8 mouse cellular contexts compared by ENCODE assay signal in genomic region chr7:93093371-93094058, GRCm38 (mm10). TPM values are rescaled to one million over a fixed set of nuclear protein-coding genes. Genes with fewer than 3 reads are reported as not detected.
DNase-seq lines count a peak whose midpoint lies in the region; ATAC-seq and TF ChIP-seq lines count a peak whose summit lies in the region.

No protein-coding gene starts in this region.

- intact Hi-C loops in left cerebral cortex, postnatal 25 days (cut with DNase I): no loop called here

- H3K36me3 ChIP-seq in embryonic facial prominence, embryonic 13.5 days: no peaks in the 10 kb centered on the region
- no peaks in the 10 kb centered on the region for H3K36me3 ChIP-seq in kidney, adult 2 months (ENCODE audit: control insufficient read depth, insufficient read depth, low read length)
- H3K36me3 ChIP-seq in megakaryocyte, embryonic 14.5 days (replicated peaks; ENCODE audit: low read length): no peaks in the 10 kb centered on the region

- peak; percentile 87 to 88 for DNase-seq in heart, adult 18-20 months
- DNase-seq in kidney, adult 2 months: peak; percentile 66
- peak; percentile 60 to 79 for DNase-seq in left cerebral cortex, postnatal 25 days (ENCODE audit: low spot score in 2 of 2)
- DNase-seq in right cerebral cortex, postnatal 14 days: peak; percentile 69
- DNase-seq in T-cell, adult 2 months (ENCODE audit: low spot score): no peak

- H3K27ac ChIP-seq in embryonic facial prominence, embryonic 13.5 days: peak overlapping the region; percentile 74
- H3K27ac ChIP-seq in kidney, adult 2 months (ENCODE audit: insufficient read depth, low read depth, low read length): no peak overlapping the region

- H3K27me3 ChIP-seq in embryonic facial prominence, embryonic 13.5 days: no peaks in the 10 kb centered on the region
- no peaks in the 10 kb centered on the region for H3K27me3 ChIP-seq in kidney, adult 2 months (replicated peaks; ENCODE audit: control insufficient read depth, insufficient read depth, low read length)
- H3K27me3 ChIP-seq in megakaryocyte, embryonic 14.5 days (replicated peaks): peaks cover 4% of the 10 kb centered on the region

- TF ChIP-seq POLR2A in kidney, adult 2 months (IDR thresholded peaks at IDR 0.05; ENCODE audit: low read depth, low read length): no peak

- ATAC-seq in cerebellum, adult (ENCODE audit: insufficient number of reproducible peaks, low FRiP score, low TSS enrichment): peak; percentile 87
- peak; percentile 67 for ATAC-seq in embryonic facial prominence, embryonic 13.5 days (ENCODE audit: insufficient number of reproducible peaks, insufficient read depth, low FRiP score, low TSS enrichment, low read depth)

- TF ChIP-seq CTCF in kidney, adult 2 months (conservative IDR thresholded peaks at IDR 0.05; ENCODE audit: insufficient read depth, insufficient read length, low read depth, low read length): no peak

- peak overlapping the region; percentile 54; the same call in 1 of the 2 replicates for H3K9ac ChIP-seq in embryonic facial prominence, embryonic 13.5 days

- peak overlapping the region; percentile 55 for H3K4me2 ChIP-seq in embryonic facial prominence, embryonic 13.5 days

- peak overlapping the region; percentile 12; the same call in 1 of the 2 replicates for H3K4me3 ChIP-seq in embryonic facial prominence, embryonic 13.5 days
- H3K4me3 ChIP-seq in kidney, adult 2 months (ENCODE audit: insufficient read depth, low read depth, low read length): no peak overlapping the region
- H3K4me3 ChIP-seq in megakaryocyte, embryonic 14.5 days (replicated peaks): peak overlapping the region; percentile 71

- 3% methylated on average over 11 of the region's 11 CpGs for WGBS in embryonic facial prominence, embryonic 13.5 days
- whole genome bisulfite sequencing in kidney, adult 2 months: 19% methylated on average over 11 of the region's 11 CpGs

- peaks cover 17% of the 10 kb centered on the region for H3K4me1 ChIP-seq in embryonic facial prominence, embryonic 13.5 days
- H3K4me1 ChIP-seq in kidney, adult 2 months (ENCODE audit: control insufficient read depth, insufficient read depth, low read length): no peaks in the 10 kb centered on the region
- peaks cover 23% of the 10 kb centered on the region for H3K4me1 ChIP-seq in megakaryocyte, embryonic 14.5 days

- H3K9me3 ChIP-seq in embryonic facial prominence, embryonic 13.5 days: no peaks in the 10 kb centered on the region
- H3K9me3 ChIP-seq in megakaryocyte, embryonic 14.5 days: no peaks in the 10 kb centered on the region

RNA-seq across cellular contexts. Expression of gene Fam181b, which starts 13.8 kb away (rescaled TPM):
- polyA plus RNA-seq in embryonic facial prominence, embryonic 13.5 days (2015; fragmentation: Nextera tagmentation; extraction: Ambion mirVana): 7.8 and 9.0 TPM in 2 replicates
- 1 to 10 TPM; 2.9 to 4.1 TPM for total RNA-seq in heart, adult 18-20 months (2021)
- 0.63 and 1.4 TPM in 2 replicates for polyA plus RNA-seq in kidney, adult 2 months (2012; rRNA removed)
- total RNA-seq in left cerebral cortex, postnatal 25 days (2021): 10 to 100 TPM; 21.5 to 22.2 TPM
- 0.30 TPM in 1 of 2 replicates, not detected in the other for polyA plus RNA-seq in megakaryocyte, embryonic 14.5 days (2012; ENCODE audit: insufficient read depth, low replicate concordance)
